Mouse (Mus musculus) heart, adult 2 months (tissue): Measurements from ENCODE around the gene Gnai1.

Source experiments
- CTCF ChIP-seq: fragments of 200-600 bp; IDR thresholded peaks from 2 replicates; pipeline ENCODE4 v1.8.1; 2022; ENCODE audit warnings: antibody characterized with exemption, mild to moderate bottlenecking, moderate library complexity
- EP300 ChIP-seq: fragments of 200-500 bp; IDR thresholded peaks from 2 replicates; pipeline ENCODE4 v1.6.1; 2011; ENCODE audit warnings: low read depth, low read length, control low read depth; ENCODE audit not compliant: insufficient read depth
- POLR2A ChIP-seq: fragments of 200-500 bp; IDR thresholded peaks from 2 replicates; pipeline ENCODE4 v1.6.1; 2011; ENCODE audit warnings: mild to moderate bottlenecking, low read depth, low read length, control low read depth; ENCODE audit not compliant: insufficient read depth

- TF ChIP-seq CTCF (no peak), EP300 (no peak), POLR2A (no peak)
Measured at GRCm38 (mm10) chr5:18229396-18229795, 130.8 kb downstream of the Gnai1 start.
